Mouse (Mus musculus): Measurements from ENCODE around the gene Slc46a3.

- TF ChIP-seq CTCF (IDR thresholded peaks at IDR 0.05; ENCODE audit: low read depth) (no peak), EP300 (IDR thresholded peaks at IDR 0.05; ENCODE audit: low read depth) (no peak)
Observed at GRCm38 (mm10) chr5:147875210-147875609, 19.4 kb downstream of the Slc46a3 start.
